Mouse (Mus musculus) G1E (cell line): ENCODE results near the gene Itgb3bp. TPM values are rescaled to one million over a fixed set of nuclear protein-coding genes. Genes with fewer than 3 reads are reported as not detected.

Source experiments
- ATAC-seq: 2 replicates; pipeline ENCODE4 v1.8.0; 2016; ENCODE audit warnings: mild to moderate bottlenecking; ENCODE audit not compliant: insufficient number of reproducible peaks, poor library complexity, low FRiP score, severe bottlenecking; ENCODE audit errors: extremely low read depth
- DNase-seq: peaks from one replicate; pipeline ENCODE4 v3.0.0; 2012; ENCODE audit warnings: low spot score
- H3K27me3 ChIP-seq: 2 replicates; pipeline ENCODE4 v1.6.1; 2012; ENCODE audit warnings: mild to moderate bottlenecking, low read length, inconsistent platforms; ENCODE audit not compliant: insufficient read depth
- H3K36me3 ChIP-seq: replicated peaks from 2 replicates; pipeline ENCODE3; 2012; ENCODE audit warnings: mild to moderate bottlenecking, inconsistent platforms
- H3K4me1 ChIP-seq: 2 replicates; pipeline ENCODE4 v1.6.1; 2012; ENCODE audit warnings: low read depth, low read length, inconsistent platforms, mixed read lengths; ENCODE audit not compliant: insufficient read depth
- H3K4me3 ChIP-seq: 2 replicates; pipeline ENCODE4 v1.5.1; 2012; ENCODE audit warnings: low read depth, mild to moderate bottlenecking, inconsistent platforms, low read length, moderate library complexity, mixed read lengths
- H3K9me3 ChIP-seq: replicated peaks from 2 replicates; pipeline ENCODE4 v1.6.1; 2012; ENCODE audit warnings: inconsistent platforms
- CTCF ChIP-seq: IDR thresholded peaks from 2 replicates; pipeline ENCODE4 v1.5.1; 2012; ENCODE audit warnings: low read depth, low read length, inconsistent platforms, mixed read lengths
- GATA1 ChIP-seq: IDR thresholded peaks from 2 replicates; pipeline ENCODE4 v1.6.1; 2012; ENCODE audit warnings: borderline replicate concordance, low read length, inconsistent platforms, mixed read lengths
- GATA2 ChIP-seq: IDR thresholded peaks from 2 replicates; pipeline ENCODE4 v1.6.1; 2012; ENCODE audit warnings: low read depth, low read length, inconsistent platforms, borderline replicate concordance
- POLR2AphosphoS5 ChIP-seq: IDR thresholded peaks from 2 replicates; pipeline ENCODE4 v1.6.1; 2012; ENCODE audit warnings: low read depth, low read length, inconsistent platforms; ENCODE audit not compliant: insufficient replicate concordance
- TAL1 ChIP-seq: conservative IDR thresholded peaks from 2 replicates; pipeline ENCODE4 v1.6.1; 2012; ENCODE audit warnings: low read depth, low read length, inconsistent platforms, mixed read lengths
- polyA plus RNA-seq: library from polyadenylated mRNA; stranded (reverse); fragments of >175 nt; gene quantifications from 2 replicates; pipeline ENCODE4 v1.2.3, GENCODE M21; 2012
- total RNA-seq, 2 experiments: library from RNA; stranded (forward) in 1 of 2; stranded (reverse) in 1 of 2; fragments of 200-1000 nt in 1 of 2; fragments of >200 nt in 1 of 2; fragmentation: Nextera tagmentation in 1 of 2; gene quantifications; 2 replicates each; pipeline ENCODE4 v1.2.3; 2014 to 2017

Gene Itgb3bp
- total and polyA plus RNA-seq, 3 experiments = 0.79 to 39.7 (median 21.3) TPM

DNA sequence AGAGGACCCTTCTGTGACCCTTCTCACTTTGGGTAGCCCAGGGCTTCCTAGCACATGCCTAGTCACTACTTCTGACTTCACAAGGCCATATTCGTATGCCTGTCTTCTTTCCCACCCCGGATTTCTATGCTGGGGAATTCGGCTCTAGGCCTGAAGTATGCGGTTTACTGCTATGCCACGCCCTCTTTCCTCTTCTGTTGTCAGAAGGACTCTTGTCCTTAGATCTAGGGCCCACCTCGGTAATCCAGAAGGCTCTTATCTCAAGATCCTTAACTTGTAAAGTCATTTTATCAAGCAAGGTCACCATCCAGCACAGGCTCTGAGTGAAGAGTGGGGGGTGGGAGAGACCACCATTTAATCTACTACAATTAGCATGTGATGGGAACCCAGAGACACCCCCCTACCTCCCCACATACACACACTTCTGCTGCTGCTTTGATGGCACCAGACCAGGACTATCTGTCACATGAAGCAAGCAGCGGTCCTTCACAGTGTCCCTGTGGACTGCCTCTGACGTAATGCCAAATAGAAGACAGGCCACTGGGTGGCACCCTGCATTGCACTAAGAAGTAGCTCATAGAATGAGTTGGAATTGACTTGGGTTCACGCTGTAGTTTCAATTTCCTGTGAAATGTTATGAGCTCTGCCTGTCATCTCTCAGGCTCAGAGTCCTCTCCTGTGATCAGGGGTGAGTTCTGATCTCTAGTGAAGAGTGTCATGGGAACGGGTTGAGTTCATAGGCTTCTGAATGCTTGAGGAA is 12.2 kb upstream of the Itgb3bp start:
- ATAC-seq = peak; percentile 69
- DNase-seq = peak; percentile 16
- H3K4me1 ChIP-seq = peaks cover 67% of the 10 kb centered on the region

DNA sequence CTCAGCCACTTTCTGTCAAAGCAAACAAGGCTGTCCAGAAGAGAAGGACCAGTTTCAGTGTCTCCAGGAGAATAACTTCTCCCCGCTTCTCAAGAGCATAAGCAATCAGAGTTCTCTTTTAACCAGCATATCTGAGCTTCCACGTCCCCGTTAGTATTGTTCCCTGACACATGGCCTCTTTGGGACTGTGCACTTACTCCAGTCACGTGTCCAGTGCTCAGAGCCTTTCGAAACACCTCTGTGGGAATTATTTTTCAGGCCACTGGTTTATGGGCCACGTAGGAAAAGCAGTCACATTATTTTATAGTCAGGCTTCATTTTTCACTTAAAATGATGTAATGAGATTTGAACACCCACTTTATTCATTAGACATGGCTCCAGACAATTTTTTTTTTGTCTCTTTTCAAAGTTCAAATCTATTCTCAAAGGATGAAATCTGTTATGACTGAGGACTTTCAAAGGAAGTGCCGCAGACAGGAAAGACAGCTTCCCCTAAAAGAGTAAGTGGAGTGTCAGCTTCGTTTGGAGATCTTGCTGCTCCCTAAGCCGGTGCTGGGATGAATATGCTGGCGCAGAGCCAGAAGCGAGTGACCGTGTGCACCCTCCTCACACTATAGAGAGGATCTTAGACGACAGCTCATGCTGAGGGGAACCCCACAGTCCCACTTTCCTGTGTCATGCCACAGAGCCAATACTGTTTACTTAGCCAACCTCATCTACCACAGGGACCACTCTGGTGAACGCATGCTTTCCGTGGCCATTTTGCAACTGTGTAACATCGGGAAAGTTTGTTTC is 10.3 kb upstream of the Itgb3bp start:
- DNase-seq (no peak), ATAC-seq (no peak)
- Histone ChIP-seq H3K27me3 (no peaks in the 10 kb centered on the region), H3K4me3 (no peak overlapping the region), H3K4me1 (peaks cover 67% of the 10 kb centered on the region), H3K36me3 (peaks cover 97% of the 10 kb centered on the region), H3K9me3 (no peaks in the 10 kb centered on the region)
- TF ChIP-seq TAL1 = no peak
- no peak for TF ChIP-seq GATA2
- no peak for TF ChIP-seq GATA1

More for the DNA sequence above, 12.2 kb upstream of the Itgb3bp start:
- peaks cover 97% of the 10 kb centered on the region for H3K36me3 ChIP-seq
- H3K27me3 ChIP-seq = no peaks in the 10 kb centered on the region
- no peaks in the 10 kb centered on the region for H3K9me3 ChIP-seq
- TF ChIP-seq CTCF = no peak
- TF ChIP-seq GATA2 = no peak
- TF ChIP-seq TAL1 = no peak
- no peak for TF ChIP-seq GATA1
- no peak overlapping the region for H3K4me3 ChIP-seq

DNA sequence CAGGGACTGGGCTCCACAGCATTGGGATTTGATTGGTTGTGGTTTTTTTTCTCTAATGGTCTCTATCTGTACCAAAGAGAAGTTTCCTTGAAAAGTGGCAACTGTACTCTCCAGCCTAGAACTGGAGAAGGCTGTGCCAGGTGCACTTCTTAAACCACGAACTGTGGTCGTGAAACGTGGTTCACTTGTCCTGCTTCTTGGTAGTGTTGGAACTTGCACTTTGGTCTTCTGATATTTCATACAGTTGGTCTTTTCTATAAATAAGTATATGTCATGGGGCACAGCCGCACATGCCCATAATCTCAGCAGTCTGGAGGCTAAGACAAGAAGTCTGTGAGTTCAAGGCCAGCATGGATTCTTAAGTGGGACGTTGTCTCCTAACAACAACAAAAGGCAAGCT is 6.7 kb upstream of the Itgb3bp start:
- H3K36me3 ChIP-seq = peaks cover 93% of the 10 kb centered on the region
- H3K9me3 ChIP-seq = no peaks in the 10 kb centered on the region
- H3K4me1 ChIP-seq = peaks cover 70% of the 10 kb centered on the region
- no peak for ATAC-seq
- H3K4me3 ChIP-seq = no peak overlapping the region
- no peaks in the 10 kb centered on the region for H3K27me3 ChIP-seq
- no peak for DNase-seq
- TF ChIP-seq GATA2 = no peak

DNA sequence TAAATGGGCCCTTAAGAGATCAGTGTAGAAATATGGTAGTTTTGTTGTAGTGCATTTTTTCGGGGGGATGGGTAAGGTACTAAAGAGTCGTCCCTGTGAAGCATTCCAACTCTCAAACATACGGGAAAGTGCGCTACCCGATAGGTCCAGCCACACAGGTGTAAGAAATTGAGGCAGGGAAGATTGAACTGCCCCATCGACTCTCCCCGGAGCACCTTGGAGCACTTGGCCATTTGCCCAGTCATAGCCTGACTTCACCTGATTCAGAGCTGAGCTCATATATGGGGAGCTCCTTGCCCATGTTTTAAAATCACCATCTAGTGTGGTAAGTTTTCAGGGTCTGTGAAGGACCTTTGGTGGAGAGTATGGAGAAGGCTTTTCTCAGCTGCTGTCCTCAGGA is 5.2 kb upstream of the Itgb3bp start:
- Histone ChIP-seq H3K9me3 (no peaks in the 10 kb centered on the region), H3K4me1 (peaks cover 66% of the 10 kb centered on the region), H3K4me3 (no peak overlapping the region), H3K27me3 (no peaks in the 10 kb centered on the region), H3K36me3 (peaks cover 85% of the 10 kb centered on the region)
- no peak for DNase-seq
- no peak for ATAC-seq
- TF ChIP-seq TAL1 = no peak
- no peak for TF ChIP-seq POLR2AphosphoS5

DNA sequence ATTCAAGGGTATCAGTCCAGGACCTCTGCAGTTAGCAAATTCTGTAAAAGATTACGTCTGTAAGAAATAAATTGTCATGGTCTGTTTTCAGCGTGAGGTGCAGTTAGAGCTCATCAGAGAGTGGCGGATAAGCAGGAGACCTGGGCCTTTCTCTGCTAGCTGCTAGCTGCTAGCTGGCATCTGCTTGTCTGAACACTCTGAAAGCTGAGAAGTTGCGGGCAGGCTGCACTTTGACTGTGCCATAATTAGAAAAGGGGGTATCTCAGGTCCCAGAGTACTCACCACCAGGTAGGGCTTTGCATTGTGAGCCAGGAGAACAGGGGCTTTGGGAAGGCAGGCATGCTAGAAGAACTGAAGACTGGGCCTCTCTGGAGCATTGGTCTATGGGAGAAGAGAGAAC is 2.2 kb upstream of the Itgb3bp start:
- peaks cover 55% of the 10 kb centered on the region for H3K36me3 ChIP-seq
- peak overlapping the region; percentile 89; the same call in 1 of the 2 replicates for H3K4me3 ChIP-seq
- DNase-seq (no peak), ATAC-seq (no peak)
- peaks cover 76% of the 10 kb centered on the region for H3K4me1 ChIP-seq
- no peaks in the 10 kb centered on the region for H3K9me3 ChIP-seq
- no peaks in the 10 kb centered on the region for H3K27me3 ChIP-seq
- no peak for TF ChIP-seq CTCF
- TF ChIP-seq TAL1 = no peak
- no peak for TF ChIP-seq GATA1
- no peak for TF ChIP-seq GATA2

DNA sequence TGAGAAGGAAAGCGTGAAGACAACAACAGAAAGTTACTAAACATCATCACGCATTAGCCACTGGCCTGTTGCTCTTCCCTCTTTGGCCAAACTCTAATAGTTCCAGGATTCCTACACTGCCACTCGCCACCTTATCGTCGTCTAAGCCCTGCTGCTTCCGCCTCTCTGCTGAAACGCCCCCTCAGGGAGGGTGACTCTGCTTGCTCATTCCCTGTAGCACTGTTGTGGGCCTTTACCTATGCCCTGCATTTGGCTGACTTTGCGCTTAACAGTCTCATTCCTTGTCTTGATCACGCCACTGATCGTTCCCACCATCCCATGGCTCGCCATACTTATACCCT is 1.6 kb upstream of the Itgb3bp start:
- Histone ChIP-seq H3K27me3 (no peaks in the 10 kb centered on the region), H3K4me1 (peaks cover 76% of the 10 kb centered on the region), H3K9me3 (no peaks in the 10 kb centered on the region), H3K36me3 (peaks cover 49% of the 10 kb centered on the region), H3K4me3 (peak overlapping the region; percentile 89)
- DNase-seq (peak; percentile 35), ATAC-seq (peak; percentile 35)
- TF ChIP-seq TAL1 = no peak
- no peak for TF ChIP-seq GATA1
- TF ChIP-seq POLR2AphosphoS5 = no peak
- no peak for TF ChIP-seq GATA2
- no peak for TF ChIP-seq CTCF
